Mouse (Mus musculus): ENCODE results near the gene Pax7. TPM values are rescaled to one million over a fixed set of nuclear protein-coding genes. Genes with fewer than 3 reads are reported as not detected.

Gene Pax7
- total RNA-seq, 2 experiments from 2014 or later = 0.06 TPM; not detected in 1

GRCm38 (mm10) chr4:139703468-139703867, 129.9 kb downstream of the Pax7 start:
- no peak for DNase-seq
- intact Hi-C loops (cut with DNase I) = no loop called here

- DNase-seq = no peak
- intact Hi-C loops (cut with DNase I) = no loop called here
Observed at GRCm38 (mm10) chr4:139702914-139703313, 130.4 kb downstream of the Pax7 start.

GRCm38 (mm10) chr4:139698602-139699001, 134.7 kb downstream of the Pax7 start:
- intact Hi-C loops (cut with DNase I) = no loop called here
- no peak for DNase-seq

GRCm38 (mm10) chr4:139697755-139698154, 135.6 kb downstream of the Pax7 start:
- DNase-seq = no peak
- intact Hi-C loops (cut with DNase I) = no loop called here

GRCm38 (mm10) chr4:139693315-139693714, 140.0 kb downstream of the Pax7 start:
- intact Hi-C loops (cut with DNase I) = no loop called here
- DNase-seq = no peak

GRCm38 (mm10) chr4:139689627-139690269, 143.6 kb downstream of the Pax7 start:
- intact Hi-C loops (cut with DNase I) = no loop called here
- DNase-seq = peak; percentile 78

GRCm38 (mm10) chr4:139688058-139688457, 145.3 kb downstream of the Pax7 start:
- intact Hi-C loops (cut with DNase I) = no loop called here
- DNase-seq = no peak

Other genes with a start within 250 kb of the Pax7 start
- gene Gm21969, start 230.3 kb downstream of the Pax7 start, total RNA-seq (2021) = under 1 TPM in 1 of 2 experiments, not detected in 1; 0.12 TPM
- 10 to 100 TPM; 23.6 to 25.0 TPM for gene Aldh4a1, start 210.7 kb downstream of the Pax7 start, total RNA-seq (2021)
- gene Tas1r2, start 180.0 kb downstream of the Pax7 start, total RNA-seq (2021) = not detected
- gene Klhdc7a, start 134.5 kb upstream of the Pax7 start, total RNA-seq (2021) = 1 to 10 TPM; 1.0 to 1.2 TPM